Mouse (Mus musculus): ENCODE measurements at regions not wholly inside any gene's neighbourhood (a gene's known extent, or its start where the extent isn't known, plus 50 kb on each side); places are given as distances from the start of the nearest gene placed in this dataset.

DNA sequence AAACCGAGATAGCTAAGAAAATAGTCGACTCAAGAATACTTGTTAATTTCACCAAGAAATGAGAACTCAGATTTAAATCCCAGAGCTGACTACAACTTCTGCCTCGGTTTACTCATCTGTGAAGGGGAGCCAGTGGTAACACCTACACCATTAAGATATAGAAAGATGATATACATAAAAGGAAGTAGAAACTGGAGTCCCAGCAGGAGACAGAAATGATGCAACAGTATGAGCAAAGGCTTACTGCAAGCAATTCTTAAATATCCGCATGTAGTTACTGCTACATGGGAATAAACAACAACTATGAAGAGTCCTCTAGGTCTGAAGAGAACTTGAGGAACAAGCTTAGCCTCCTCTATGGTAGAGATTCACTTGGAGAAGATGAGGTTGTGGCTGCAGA, 58.2 kb upstream of the Thbs1 start:
- TF ChIP-seq CTCF (IDR thresholded peaks at IDR 0.05; ENCODE audit: extremely low read depth, insufficient read depth, insufficient read length, insufficient replicate concordance) (no peak), POLR2A (IDR thresholded peaks at IDR 0.05; ENCODE audit: low read depth, low read length) (no peak)

Measured in spleen, adult 2 months (tissue).